Mouse (Mus musculus) hindbrain, embryonic 10.5 days (tissue): Measurements from ENCODE around the gene Gm12216. TPM values are rescaled to one million over a fixed set of nuclear protein-coding genes. Genes with fewer than 3 reads are reported as not detected.

ENCODE experiments used
- DNase-seq: peaks from one replicate; pipeline ENCODE4 v3.0.0-alpha.2; 2017; ENCODE audit warnings: low spot score
- H3K27ac ChIP-seq: fragments of 300-500 bp; sonication (generic); 2 replicates; pipeline ENCODE4 v1.5.1; 2016; ENCODE audit warnings: mild to moderate bottlenecking, moderate library complexity
- H3K27me3 ChIP-seq: fragments of 300-500 bp; sonication (generic); 2 replicates; pipeline ENCODE4 v1.6.1; 2016; ENCODE audit warnings: mild to moderate bottlenecking; ENCODE audit not compliant: poor library complexity, insufficient read depth, severe bottlenecking
- H3K36me3 ChIP-seq: fragments of 300-500 bp; sonication (generic); 2 replicates; pipeline ENCODE4 v1.6.1; 2016; ENCODE audit warnings: mild to moderate bottlenecking, moderate library complexity
- H3K4me1 ChIP-seq: fragments of 300-500 bp; sonication (generic); replicated peaks from 2 replicates; pipeline ENCODE4 v1.6.1; 2016; ENCODE audit warnings: mild to moderate bottlenecking
- H3K4me3 ChIP-seq: fragments of 300-500 bp; sonication (generic); 2 replicates; pipeline ENCODE4 v1.5.1; 2016; ENCODE audit warnings: mild to moderate bottlenecking, moderate library complexity
- H3K9me3 ChIP-seq: fragments of 300-500 bp; sonication (generic); 2 replicates; pipeline ENCODE4 v1.6.1; 2016; ENCODE audit warnings: mild to moderate bottlenecking, moderate library complexity
- WGBS: fragments of 180-500 bp; shearing (Covaris S2); methylation state at CpG from one replicate; pipeline ENCODE4 v1.1.7; 2016; 5-methylcytosine and 5-hydroxymethylcytosine counted together
- polyA plus RNA-seq: library from polyadenylated mRNA; unstranded; fragments of >200 nt; fragmentation: Nextera tagmentation; extraction: Ambion mirVana; gene quantifications from 2 replicates; pipeline ENCODE4 v1.2.1, GENCODE M21; 2016

Gene Gm12216
- polyA plus RNA-seq, 1 experiment from 2014 or later = 0.21 TPM

- Histone ChIP-seq H3K4me3 (no peak overlapping the region), H3K4me1 (peaks cover 39% of the 10 kb centered on the region), H3K27ac (no peak overlapping the region; the same call in 1 of the 2 replicates), H3K9me3 (no peaks in the 10 kb centered on the region), H3K36me3 (no peaks in the 10 kb centered on the region), H3K27me3 (no peaks in the 10 kb centered on the region)
- no peak for DNase-seq
- WGBS = 78% methylated on average over 8 of the region's 8 CpGs
Measured at GRCm38 (mm10) chr11:53795813-53796212, 63.2 kb downstream of the Gm12216 start.

- H3K27ac ChIP-seq = peak overlapping the region; percentile 62
Measured at GRCm38 (mm10) chr11:53794671-53795557, 64.1 kb downstream of the Gm12216 start.

GRCm38 (mm10) chr11:53794015-53794414 is 65.0 kb downstream of the Gm12216 start:
- WGBS = 77% methylated on average over 3 of the region's 3 CpGs
- H3K4me1 ChIP-seq = peaks cover 45% of the 10 kb centered on the region
- no peaks in the 10 kb centered on the region for H3K36me3 ChIP-seq
- H3K27ac ChIP-seq = no peak overlapping the region
- no peak overlapping the region for H3K4me3 ChIP-seq
- no peaks in the 10 kb centered on the region for H3K27me3 ChIP-seq
- H3K9me3 ChIP-seq = no peaks in the 10 kb centered on the region
- DNase-seq = no peak

More at GRCm38 (mm10) chr11:53794671-53795557, 64.1 kb downstream of the Gm12216 start:
- H3K27me3 ChIP-seq = no peaks in the 10 kb centered on the region
- H3K4me1 ChIP-seq = peaks cover 39% of the 10 kb centered on the region
- H3K4me3 ChIP-seq = no peak overlapping the region
- no peak for DNase-seq
- H3K36me3 ChIP-seq = no peaks in the 10 kb centered on the region
- H3K9me3 ChIP-seq = no peaks in the 10 kb centered on the region
- 70% methylated on average over 25 of the region's 25 CpGs for WGBS

- DNase-seq = no peak
- 84% methylated on average over 3 of the region's 3 CpGs for WGBS
- Histone ChIP-seq H3K9me3 (no peaks in the 10 kb centered on the region), H3K27me3 (no peaks in the 10 kb centered on the region), H3K4me1 (peaks cover 54% of the 10 kb centered on the region), H3K36me3 (no peaks in the 10 kb centered on the region), H3K4me3 (no peak overlapping the region), H3K27ac (no peak overlapping the region)
Measured at GRCm38 (mm10) chr11:53792986-53793385, 66.1 kb downstream of the Gm12216 start.

- no peaks in the 10 kb centered on the region for H3K36me3 ChIP-seq
- WGBS = 74% methylated on average over 3 of the region's 3 CpGs
- H3K4me1 ChIP-seq = peaks cover 24% of the 10 kb centered on the region
- no peak overlapping the region for H3K4me3 ChIP-seq
- no peak for DNase-seq
- no peaks in the 10 kb centered on the region for H3K27me3 ChIP-seq
- H3K27ac ChIP-seq = no peak overlapping the region
- H3K9me3 ChIP-seq = no peaks in the 10 kb centered on the region
Measured at GRCm38 (mm10) chr11:53789277-53789676, 69.8 kb downstream of the Gm12216 start.

GRCm38 (mm10) chr11:53788196-53788595 is 70.9 kb downstream of the Gm12216 start:
- no peaks in the 10 kb centered on the region for H3K27me3 ChIP-seq
- no peaks in the 10 kb centered on the region for H3K36me3 ChIP-seq
- peak; percentile 38 for DNase-seq
- H3K27ac ChIP-seq = 0 out of 2 replicates have a peak overlapping the region, but pooled peaks have one; percentile 43
- H3K4me1 ChIP-seq = peaks cover 24% of the 10 kb centered on the region
- H3K9me3 ChIP-seq = no peaks in the 10 kb centered on the region
- no peak overlapping the region for H3K4me3 ChIP-seq
- 58% methylated on average over 8 of the region's 8 CpGs for WGBS

- H3K27me3 ChIP-seq = no peaks in the 10 kb centered on the region
- DNase-seq = no peak
- no peaks in the 10 kb centered on the region for H3K9me3 ChIP-seq
- peaks cover 24% of the 10 kb centered on the region for H3K4me1 ChIP-seq
- 86% methylated on average over 13 of the region's 13 CpGs for WGBS
- no peaks in the 10 kb centered on the region for H3K36me3 ChIP-seq
- no peak overlapping the region for H3K4me3 ChIP-seq
- H3K27ac ChIP-seq = no peak overlapping the region
Measured at GRCm38 (mm10) chr11:53786058-53787031, 72.7 kb downstream of the Gm12216 start.

- 86% methylated on average over 3 of the region's 3 CpGs for WGBS
- no peak overlapping the region for H3K27ac ChIP-seq
Measured at GRCm38 (mm10) chr11:53785311-53785936, 73.6 kb downstream of the Gm12216 start.

GRCm38 (mm10) chr11:53783288-53783687 is 75.8 kb downstream of the Gm12216 start:
- Histone ChIP-seq H3K4me1 (peaks cover 12% of the 10 kb centered on the region), H3K9me3 (no peaks in the 10 kb centered on the region), H3K4me3 (no peak overlapping the region), H3K27me3 (no peaks in the 10 kb centered on the region), H3K27ac (no peak overlapping the region), H3K36me3 (no peaks in the 10 kb centered on the region)
- 88% methylated on average over 9 of the region's 9 CpGs for whole genome bisulfite sequencing
- DNase-seq = no peak

More at GRCm38 (mm10) chr11:53785311-53785936, 73.6 kb downstream of the Gm12216 start:
- peaks cover 24% of the 10 kb centered on the region for H3K4me1 ChIP-seq
- no peaks in the 10 kb centered on the region for H3K9me3 ChIP-seq
- no peak overlapping the region for H3K4me3 ChIP-seq
- no peak for DNase-seq
- H3K27me3 ChIP-seq = no peaks in the 10 kb centered on the region
- no peaks in the 10 kb centered on the region for H3K36me3 ChIP-seq

- DNase-seq = no peak
- Histone ChIP-seq H3K27me3 (no peaks in the 10 kb centered on the region), H3K9me3 (no peaks in the 10 kb centered on the region), H3K4me3 (no peak overlapping the region), H3K36me3 (no peaks in the 10 kb centered on the region), H3K27ac (no peak overlapping the region), H3K4me1 (peaks cover 6% of the 10 kb centered on the region; the same call in 1 of the 2 replicates)
- 91% methylated on average over 7 of the region's 7 CpGs for WGBS
Measured at GRCm38 (mm10) chr11:53781964-53782363, 77.1 kb downstream of the Gm12216 start.

GRCm38 (mm10) chr11:53781201-53781775 is 77.8 kb downstream of the Gm12216 start:
- Histone ChIP-seq H3K27me3 (no peaks in the 10 kb centered on the region), H3K4me1 (peaks cover 6% of the 10 kb centered on the region; the same call in 1 of the 2 replicates), H3K27ac (no peak overlapping the region), H3K36me3 (peaks cover 4% of the 10 kb centered on the region), H3K9me3 (no peaks in the 10 kb centered on the region), H3K4me3 (no peak overlapping the region)
- 88% methylated on average over 4 of the region's 4 CpGs for WGBS
- no peak for DNase-seq

- no peaks in the 10 kb centered on the region for H3K27me3 ChIP-seq
- no peak overlapping the region for H3K27ac ChIP-seq
- 63% methylated on average over 3 of the region's 3 CpGs for WGBS
- H3K4me1 ChIP-seq = peaks cover 6% of the 10 kb centered on the region; the same call in 1 of the 2 replicates
- H3K4me3 ChIP-seq = no peak overlapping the region
- peaks cover 9% of the 10 kb centered on the region for H3K36me3 ChIP-seq
- DNase-seq = no peak
- H3K9me3 ChIP-seq = no peaks in the 10 kb centered on the region
Measured at GRCm38 (mm10) chr11:53780262-53780661, 78.8 kb downstream of the Gm12216 start.
